Mouse (Mus musculus) heart, postnatal 14 days (tissue): ENCODE data around the gene Eras. TPM values are rescaled to one million over a fixed set of nuclear protein-coding genes. Genes with fewer than 3 reads are reported as not detected.
"Not testable (repeated sequence)": the region's sequence is repeated elsewhere in the genome, so short reads cannot be mapped to it uniquely, and the experiment has no call there.

Source experiments
- DNase-seq, 2 experiments: peaks; one replicate each; pipeline ENCODE4 v3.0.0; 2021 to 2022
- intact Hi-C: fragments of 180-260 bp; cut with DNase I; formaldehyde crosslinking; loops from one replicate; pipeline ENCODE4 v1.15.1; 2025
- total RNA-seq, 2 experiments: library from RNA; stranded (reverse); gene quantifications; 2 replicates each; pipeline ENCODE4 v1.2.3; 2021

The Eras gene
- total RNA-seq, 2 experiments from 2014 or later: not detected

DNA sequence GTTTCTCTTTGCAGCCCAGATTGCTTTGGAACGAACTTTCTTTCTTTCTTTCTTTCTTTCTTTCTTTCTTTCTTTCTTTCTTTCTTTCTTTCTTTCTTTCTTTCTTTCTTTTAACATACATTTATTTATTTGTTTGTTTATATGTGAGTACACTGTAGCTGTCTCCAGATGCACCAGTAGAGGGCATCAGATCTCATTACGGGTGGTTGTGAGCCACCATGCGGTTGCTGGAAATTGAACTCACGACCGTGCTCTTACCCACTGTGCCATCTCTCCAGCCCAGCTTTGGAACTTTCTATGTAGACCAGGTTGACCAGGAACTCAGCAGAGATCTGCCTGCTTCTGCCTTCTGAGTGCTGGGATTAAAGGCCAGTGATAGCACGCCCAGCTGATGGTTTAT lies 10.4 kb downstream of the Eras start:
- DNase-seq: not testable (repeated sequence)
- intact Hi-C loops: loop anchor here (10.0 kb wide), 1 partner anchor 207 kb away; no protein-coding TSS in a partner anchor

DNA sequence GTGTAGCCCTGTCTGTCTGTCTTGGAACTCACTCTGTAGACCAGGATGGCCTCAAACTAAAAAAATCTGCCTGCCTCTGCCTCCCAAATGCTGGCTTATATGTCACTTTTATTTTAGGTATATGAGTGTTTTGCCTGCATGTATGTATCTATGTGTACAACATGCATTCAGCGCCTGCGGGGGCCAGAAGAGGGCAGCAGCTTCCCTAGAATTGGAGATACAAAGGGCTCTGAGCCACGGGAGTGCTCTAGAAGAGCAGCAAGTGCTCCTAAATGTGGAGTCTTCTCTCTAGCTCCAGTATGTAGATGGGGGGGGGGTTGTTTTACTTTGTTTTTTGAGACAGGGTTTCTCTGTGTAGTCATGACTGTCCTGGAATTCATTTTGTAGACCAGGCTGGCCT lies 12.7 kb downstream of the Eras start:
- peak in 1 of 2 experiments; percentile 43 for DNase-seq
- intact Hi-C loops: loop anchor here (10.0 kb wide), 1 partner anchor 209 kb away; no protein-coding TSS in a partner anchor

DNA sequence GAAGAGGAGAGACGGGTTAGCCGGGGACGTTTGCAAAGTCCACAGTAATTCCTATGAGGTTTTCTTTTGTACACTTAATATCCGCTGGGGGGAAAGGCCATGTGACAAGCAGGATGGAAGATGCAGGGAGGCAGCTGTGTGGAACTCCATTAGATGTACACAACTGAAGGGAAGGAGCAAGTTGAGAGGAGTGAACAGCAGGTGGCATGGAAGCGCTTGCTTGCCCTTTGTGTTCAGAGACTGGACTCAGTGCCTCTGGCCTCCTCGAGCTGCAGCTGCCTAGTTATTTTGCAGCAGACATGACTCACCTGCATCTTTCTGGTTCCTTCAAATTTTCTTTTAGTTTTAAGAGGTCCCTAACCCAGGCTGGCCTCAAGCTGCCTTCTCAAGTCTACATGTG lies 17.9 kb downstream of the Eras start:
- DNase-seq: no peak
- intact Hi-C loops: loop anchor here (10.0 kb wide), 1 partner anchor 214 kb away; no protein-coding TSS in a partner anchor

DNA sequence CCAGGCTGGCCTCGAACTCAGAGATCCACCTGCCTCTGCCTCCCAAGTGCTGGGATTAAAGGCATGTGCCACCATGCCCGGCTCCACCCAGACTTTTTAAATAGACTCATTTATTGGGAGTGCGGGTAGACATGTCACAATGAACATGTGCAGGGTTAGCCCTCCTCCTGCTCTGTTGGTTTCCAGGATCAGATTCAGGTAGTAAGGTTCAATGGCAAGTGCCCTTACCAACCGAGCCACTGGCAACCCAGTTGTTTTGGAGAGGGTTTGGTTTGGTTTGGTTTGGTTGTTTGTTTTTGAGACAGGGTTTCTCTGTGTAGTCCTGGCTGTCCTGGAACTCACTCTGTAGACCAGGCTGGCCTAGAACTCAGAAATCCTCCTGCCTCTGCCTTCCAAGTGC lies 19.2 kb downstream of the Eras start, which contains the start of gene Gm10490:
Gene Gm10490, plus strand, starts transcription at position 301 of the 400 bp plus-strand sequence.
- DNase-seq, intact Hi-C loops: not testable (repeated sequence)

DNA sequence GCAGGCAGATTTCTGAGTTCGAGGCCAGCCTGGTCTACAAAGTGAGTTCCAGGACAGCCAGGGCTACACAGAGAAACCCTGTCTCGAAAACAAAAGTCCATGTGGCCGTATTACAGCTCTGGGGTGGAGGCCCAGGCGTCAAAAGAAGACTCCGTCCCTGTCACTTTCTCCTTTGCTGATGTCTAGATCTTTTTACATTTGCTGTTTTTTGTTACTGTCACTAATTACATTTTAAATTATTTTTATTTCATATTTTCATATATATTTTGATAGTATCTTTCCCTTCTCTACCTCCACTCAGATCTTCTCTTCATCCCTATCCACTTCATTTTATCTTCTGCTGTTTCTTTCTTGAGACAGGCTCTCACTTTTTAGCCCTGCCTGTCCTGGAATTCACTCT lies 20.7 kb downstream of the Eras start, which contains the start of gene Gm10491:
Gene Gm10491, minus strand, starts transcription at position 101 of the 400 bp plus-strand sequence.
- intact Hi-C loops: no loop called here
- DNase-seq: no peak

DNA sequence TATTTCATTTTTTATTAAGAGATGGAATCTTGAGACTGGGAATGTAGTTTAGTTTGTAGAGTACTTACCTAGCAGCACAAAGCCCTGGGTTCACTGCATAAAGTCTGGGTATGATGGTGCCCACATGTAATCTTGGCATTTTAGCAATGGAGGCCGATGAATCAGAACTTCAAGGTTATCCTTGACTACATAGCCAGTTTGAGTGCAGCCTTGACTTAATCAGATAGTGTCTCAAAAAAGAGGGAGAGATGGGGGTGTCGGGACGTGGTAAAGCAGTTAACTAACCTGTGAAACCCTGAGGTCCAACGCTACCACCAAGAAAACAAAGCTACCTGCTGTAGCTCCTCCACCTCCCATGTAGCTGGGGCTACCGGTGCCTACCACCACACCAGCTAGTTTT lies 24.0 kb downstream of the Eras start:
- intact Hi-C loops: loop anchor here (5.0 kb wide), 1 partner anchor 43 kb away; the partner anchor contains the start of gene Hdac6
- DNase-seq: no peak

DNA sequence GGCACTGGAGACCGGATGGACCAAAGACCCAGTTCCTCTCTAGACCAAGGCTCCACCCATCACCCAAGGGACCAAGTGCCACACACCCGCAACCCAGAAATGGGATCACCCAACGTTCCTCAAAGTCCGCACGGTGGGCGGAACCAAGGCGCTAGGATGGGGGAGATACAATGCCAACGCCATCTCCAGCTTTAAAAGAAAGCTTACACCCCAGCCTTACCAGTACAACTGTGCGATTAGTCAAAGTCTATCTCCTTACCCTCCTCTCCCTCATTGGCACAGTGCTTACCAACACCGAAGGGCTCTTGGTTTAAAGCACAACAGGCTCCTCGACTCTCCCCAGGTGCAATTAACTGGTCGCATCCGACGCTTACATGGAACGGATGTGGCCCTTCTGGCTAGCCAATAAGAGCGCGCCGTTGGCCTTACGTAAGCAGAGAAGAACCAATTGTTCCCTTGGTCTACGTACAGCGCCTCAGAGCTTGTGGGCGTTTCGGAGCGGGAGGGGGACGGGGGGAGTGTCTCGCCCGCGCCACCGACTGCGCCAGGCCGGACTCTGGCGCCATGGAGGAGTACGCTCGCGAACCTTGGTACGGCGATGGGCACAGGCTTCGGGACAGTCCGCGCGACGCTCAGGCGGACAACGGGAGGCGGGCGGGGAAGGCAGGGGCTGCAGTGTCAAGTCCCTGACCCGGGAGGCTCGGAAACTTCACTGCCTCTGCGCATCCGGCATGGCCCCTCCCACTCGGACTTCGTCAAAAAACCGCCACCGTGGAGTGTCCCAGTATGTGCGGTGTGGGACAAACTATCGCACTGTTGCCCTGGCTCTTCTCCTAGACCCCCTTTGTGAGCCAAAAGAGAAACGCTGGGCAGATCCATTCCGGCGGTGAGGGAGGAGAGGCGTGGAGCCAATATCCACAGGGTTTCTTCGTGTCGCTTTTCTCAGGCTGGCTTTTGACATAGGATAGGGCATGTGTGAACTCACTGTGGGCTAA lies 29.2 kb downstream of the Eras start, which contains the start of the genes Pqbp1 and Timm17b:
Gene Pqbp1, minus strand, starts transcription at position 390 of the 995 bp plus-strand sequence.
Gene Timm17b, plus strand, starts transcription at position 478 of the 995 bp plus-strand sequence.
- peak; percentile 83 for DNase-seq
- intact Hi-C loops: no loop called here

DNA sequence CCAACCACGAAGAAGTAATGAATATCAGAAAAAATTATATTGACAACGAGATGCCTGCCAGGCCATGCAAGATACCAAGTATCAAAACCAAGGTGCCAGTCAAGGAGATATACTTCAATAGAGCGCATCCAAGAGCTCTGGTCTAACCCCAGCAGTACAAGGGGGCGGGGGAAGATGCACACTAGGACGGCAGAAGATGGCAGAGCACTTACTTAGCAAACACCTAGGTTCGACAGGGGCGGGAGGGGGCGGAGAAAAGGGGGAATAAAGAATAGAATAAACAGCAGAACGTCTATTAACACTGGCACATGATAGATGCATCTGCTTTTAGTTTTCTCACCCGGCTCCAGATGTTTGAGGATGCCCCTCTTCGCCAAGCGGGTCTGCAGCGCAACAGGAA lies 30.2 kb downstream of the Eras start:
- DNase-seq: no peak
- intact Hi-C loops: no loop called here

DNA sequence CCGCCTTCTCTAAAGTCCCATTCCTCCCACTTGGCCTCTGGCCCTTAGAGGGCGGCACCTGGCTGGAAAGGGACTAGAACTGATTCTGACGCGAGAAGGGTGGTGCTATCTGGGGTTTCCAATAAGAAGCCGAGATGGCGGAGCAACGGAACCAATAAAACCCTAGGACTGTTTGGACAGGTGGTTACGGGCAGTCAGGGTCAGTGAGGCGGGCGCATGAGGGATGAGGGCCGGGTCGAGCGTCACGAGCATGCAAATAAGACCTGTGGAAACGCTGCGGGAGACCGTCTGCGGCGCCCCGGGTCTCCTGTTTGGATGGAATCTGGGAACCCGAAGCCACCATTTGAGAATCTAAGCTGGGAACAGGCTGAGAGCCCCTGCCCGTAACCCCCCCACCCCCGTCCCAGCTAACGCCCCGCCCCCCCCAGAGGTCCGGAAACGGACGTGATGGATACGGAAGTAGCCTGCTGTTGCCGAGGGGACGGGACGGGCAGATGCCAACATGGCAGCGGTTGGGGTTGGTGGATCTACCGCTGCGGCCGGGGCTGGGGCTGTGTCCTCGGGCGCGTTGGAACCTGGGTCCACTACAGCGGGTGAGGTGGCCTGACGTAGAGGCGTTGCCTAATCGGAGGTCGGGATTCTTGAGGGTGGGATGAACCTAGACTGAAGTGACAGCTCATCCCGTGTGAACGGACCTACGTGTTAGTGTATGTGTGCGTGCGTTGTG lies 44.4 kb downstream of the Eras start, which contains the start of gene Slc35a2:
Gene Slc35a2, plus strand, starts transcription at position 188 of the 727 bp plus-strand sequence.
- peak; percentile 81 to 88 for DNase-seq
- intact Hi-C loops: no loop called here

DNA sequence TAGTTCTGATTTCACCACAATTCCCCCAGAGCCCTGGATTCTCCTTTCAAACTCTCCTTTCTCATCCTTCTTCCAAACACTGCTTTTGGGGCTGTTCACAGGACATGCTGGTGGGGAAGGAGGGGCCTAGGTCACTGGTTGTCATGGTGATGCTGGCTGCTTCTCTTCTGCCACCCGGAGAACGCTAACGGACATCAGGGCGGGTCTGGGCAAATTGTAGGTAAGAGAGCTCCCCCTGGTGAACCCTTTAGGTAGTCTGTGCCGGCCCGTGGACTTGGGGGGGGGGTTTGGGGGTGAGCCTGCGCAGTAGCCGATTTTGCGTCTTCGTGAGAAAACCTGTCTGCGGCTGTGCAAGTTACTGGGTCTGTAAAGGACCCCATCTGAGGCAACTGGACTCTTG lies 48.6 kb downstream of the Eras start:
- intact Hi-C loops: loop anchor here (5.0 kb wide), 1 partner anchor 38 kb away; the partner anchor contains the start of gene Otud5
- DNase-seq: peak; percentile 36 to 61

DNA sequence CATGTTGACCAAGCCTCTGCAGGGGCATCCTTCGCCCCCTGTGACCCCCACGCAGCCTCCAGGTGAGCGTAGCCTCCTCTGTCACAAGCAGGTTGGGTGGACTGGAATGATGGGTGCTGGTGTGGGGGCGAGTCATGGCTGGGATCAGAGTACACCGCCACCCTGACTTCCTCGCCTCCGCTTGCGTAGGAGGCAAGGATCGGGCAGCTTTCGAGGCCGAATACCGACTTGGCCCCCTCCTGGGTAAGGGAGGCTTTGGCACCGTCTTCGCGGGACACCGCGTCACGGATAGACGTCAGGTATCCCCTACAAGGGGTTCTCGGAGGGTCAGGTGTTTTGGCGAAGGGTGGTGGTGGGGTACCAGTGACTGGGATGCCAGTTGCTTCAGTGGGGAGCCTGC lies 49.9 kb downstream of the Eras start:
- peak in 1 of 2 experiments; percentile 2 for DNase-seq
- intact Hi-C loops: loop anchor here (5.0 kb wide), 1 partner anchor 36 kb away; the partner anchor contains the start of gene Otud5

DNA sequence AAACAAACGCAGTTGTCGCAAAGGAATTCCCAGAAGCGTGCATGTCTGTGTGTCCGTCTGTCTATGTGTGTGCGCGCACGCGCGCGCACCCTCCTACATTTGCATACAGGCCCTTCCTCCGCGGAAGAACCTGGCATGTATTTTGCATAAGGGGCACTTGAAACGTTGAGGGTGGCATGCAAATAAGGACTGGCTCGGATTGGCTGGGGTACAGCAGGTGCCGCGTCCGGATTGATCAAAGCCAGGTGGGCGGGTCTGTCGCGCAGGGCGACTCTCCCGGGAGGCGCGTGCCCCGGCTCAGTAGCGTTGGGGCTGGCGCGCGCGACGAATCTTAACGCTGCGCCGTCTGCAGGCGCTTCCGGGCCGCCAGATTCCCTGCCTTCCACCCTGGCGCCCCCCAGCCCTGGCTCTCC lies 50.4 kb downstream of the Eras start, which contains the start of gene Pim2:
Gene Pim2, plus strand, starts transcription at position 256 of the 413 bp plus-strand sequence.
- DNase-seq: peak; percentile 68 to 77

More for the DNA sequence above, 50.4 kb downstream of the Eras start, which contains the start of gene Pim2:
- intact Hi-C loops: loop anchor here (5.0 kb wide), 1 partner anchor 36 kb away; the partner anchor contains the start of gene Otud5

Other genes starting within 250 kb of the Eras start
- gene Magix, start 247.4 kb downstream of the Eras start, total RNA-seq: 10 to 100 TPM; 18.4 to 21.2 TPM
- 10 to 100 TPM; 21.4 to 21.5 TPM for gene Gpkow, start 231.5 kb downstream of the Eras start, total RNA-seq
- 10 to 100 TPM; 28.8 to 38.3 TPM for gene Wdr45, start 214.3 kb downstream of the Eras start, total RNA-seq
- gene Gm45208, start 206.4 kb downstream of the Eras start, total RNA-seq: not detected
- 1 to 10 TPM; 7.0 to 8.0 TPM for gene Praf2, start 200.2 kb downstream of the Eras start, total RNA-seq
- 1 to 10 TPM in 1 of 2 experiments, under 1 TPM in 1; 0.74 to 1.2 TPM for gene Ccdc120, start 177.7 kb downstream of the Eras start, total RNA-seq
- gene Tfe3, start 166.0 kb downstream of the Eras start, total RNA-seq: 10 to 100 TPM; 14.8 to 19.9 TPM
- gene Gripap1, start 138.8 kb downstream of the Eras start, total RNA-seq: 10 to 100 TPM; 26.1 to 31.7 TPM
- under 1 TPM; 0.39 to 0.45 TPM for gene Kcnd1, start 106.3 kb downstream of the Eras start, total RNA-seq
- gene Otud5, start 87.2 kb downstream of the Eras start, total RNA-seq: 10 to 100 TPM; 33.5 to 33.8 TPM
- 1 to 10 TPM; 2.5 to 3.5 TPM for gene Pim2, start 50.3 kb downstream of the Eras start, total RNA-seq
- 10 to 100 TPM; 14.1 to 14.7 TPM for gene Slc35a2, start 44.6 kb downstream of the Eras start, total RNA-seq
- 10 to 100 TPM; 22.5 to 26.4 TPM for gene Pqbp1, start 29.3 kb downstream of the Eras start, total RNA-seq
- 10 to 100 TPM; 30.8 to 42.9 TPM for gene Timm17b, start 29.2 kb downstream of the Eras start, total RNA-seq
- not detected for gene Gm10491, start 20.8 kb downstream of the Eras start, total RNA-seq
- not detected for gene Gm10490, start 19.1 kb downstream of the Eras start, total RNA-seq
- not detected for gene Pcsk1n, start 8.8 kb downstream of the Eras start, total RNA-seq
- 10 to 100 TPM; 13.0 to 14.7 TPM for gene Hdac6, start 19.3 kb upstream of the Eras start, total RNA-seq
- gene Gata1, start 49.5 kb upstream of the Eras start, total RNA-seq: not detected
- not detected for gene Glod5, start 89.9 kb upstream of the Eras start, total RNA-seq
- 1 to 10 TPM; 6.0 to 6.7 TPM for gene Suv39h1, start 146.2 kb upstream of the Eras start, total RNA-seq
- 1 to 10 TPM; 2.7 to 4.0 TPM for gene Was, start 161.9 kb upstream of the Eras start, total RNA-seq
- gene Wdr13, start 204.3 kb upstream of the Eras start, total RNA-seq: 10 to 100 TPM; 67.7 to 71.3 TPM
- gene Rbm3, start 217.3 kb upstream of the Eras start, total RNA-seq: 100 to 1,000 TPM; 158 to 181 TPM
- 1 to 10 TPM; 4.1 to 4.2 TPM for gene Tbc1d25, start 247.6 kb upstream of the Eras start, total RNA-seq